Mouse (Mus musculus) myocyte (in vitro differentiated cells): ENCODE measurements around the gene Ccnd3.

Source experiments
- E2F4 ChIP-seq: IDR thresholded peaks from one replicate; pipeline ENCODE4 v1.6.1; 2011; ENCODE audit warnings: mild to moderate bottlenecking, control low read depth, moderate library complexity; ENCODE audit not compliant: insufficient read depth
- MAX ChIP-seq: IDR thresholded peaks from one replicate; pipeline ENCODE4 v1.6.1; 2011; ENCODE audit warnings: low read depth, mild to moderate bottlenecking, control low read depth
- POLR2A ChIP-seq: IDR thresholded peaks from one replicate; pipeline ENCODE4 v1.6.1; 2011; ENCODE audit warnings: low read depth, mild to moderate bottlenecking, control low read depth, moderate library complexity; ENCODE audit not compliant: insufficient read length
- POLR2AphosphoS2 ChIP-seq: IDR thresholded peaks from one replicate; pipeline ENCODE4 v1.6.1; 2011; ENCODE audit warnings: low read depth, control low read depth; ENCODE audit not compliant: insufficient read length
- TCF12 ChIP-seq: IDR thresholded peaks from one replicate; pipeline ENCODE4 v1.6.1; 2011; ENCODE audit warnings: mild to moderate bottlenecking, control low read depth; ENCODE audit not compliant: poor library complexity, insufficient read depth, severe bottlenecking

DNA sequence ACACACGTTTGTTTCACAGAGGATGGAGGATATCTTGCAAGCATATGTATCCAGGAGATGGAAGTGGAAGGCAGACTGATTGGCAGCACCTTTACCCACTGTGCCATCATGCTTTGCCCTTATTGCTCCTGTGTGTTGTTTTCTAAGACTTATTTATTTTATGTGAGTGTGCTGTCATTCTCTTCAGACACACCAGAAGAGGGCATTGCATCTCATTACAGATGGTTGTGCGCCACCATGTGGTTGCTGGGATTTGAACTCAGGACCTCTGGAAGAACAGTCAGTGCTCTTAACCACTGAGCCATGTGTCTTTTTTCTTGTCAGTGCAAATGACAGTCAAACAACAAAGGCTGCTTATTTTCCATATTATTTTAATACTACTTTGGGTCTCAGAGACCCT, 122.9 kb downstream of the Ccnd3 start:
- TF ChIP-seq POLR2A (no peak), POLR2AphosphoS2 (no peak), MAX (no peak), E2F4 (no peak), TCF12 (no peak)
